Mouse (Mus musculus) colon, adult 2 months (tissue): Measurements from ENCODE around the gene Yipf3. TPM values are rescaled to one million over a fixed set of nuclear protein-coding genes. Genes with fewer than 3 reads are reported as not detected.

ENCODE experiments used
- polyA plus RNA-seq: library from polyadenylated mRNA; depleted of rRNA; stranded (reverse); fragments of >200 nt; gene quantifications from 2 replicates; pipeline ENCODE4 v1.2.3, GENCODE M21; 2012; rRNA removed

Yipf3 gene
- 355 and 471 TPM in 2 replicates for polyA plus RNA-seq

DNA sequence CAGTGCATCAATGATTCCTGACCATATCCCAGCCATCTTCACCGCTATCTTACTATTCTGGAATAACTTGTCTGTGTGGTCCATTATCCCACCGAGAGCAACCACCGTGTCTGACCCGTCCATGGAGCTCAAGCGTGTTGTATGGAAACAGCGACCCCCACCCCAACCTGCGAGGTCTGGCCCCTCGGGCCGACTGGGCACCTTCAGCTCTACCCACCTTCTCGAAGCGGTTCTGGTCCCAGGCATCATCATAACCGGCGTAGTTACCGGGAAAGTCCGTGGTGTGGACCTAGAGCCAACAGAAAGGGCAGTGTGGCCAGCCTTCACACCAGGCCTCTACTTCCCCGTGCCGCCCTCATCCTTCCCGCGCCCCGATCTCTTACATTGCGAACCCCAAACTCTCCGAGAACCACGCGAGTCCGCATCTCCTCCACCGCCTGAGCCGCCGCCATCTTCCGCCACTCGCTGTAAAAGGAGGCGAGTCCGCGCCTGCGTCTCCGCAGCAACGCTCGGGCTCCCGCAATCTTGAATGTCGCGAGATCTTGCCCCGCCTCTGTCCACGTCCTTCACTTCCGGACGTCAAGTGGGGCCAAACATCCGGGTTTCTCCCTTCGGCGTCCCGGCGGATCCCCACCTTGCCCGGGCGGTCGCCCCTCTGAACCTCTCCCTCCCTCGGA lies at the start of gene Yipf3, which contains the start of gene Polr1c:
TSS of gene Yipf3 (plus strand) at position 569 of the 677 bp plus-strand sequence.
TSS of gene Polr1c (minus strand) at position 543 of the 677 bp plus-strand sequence.

DNA sequence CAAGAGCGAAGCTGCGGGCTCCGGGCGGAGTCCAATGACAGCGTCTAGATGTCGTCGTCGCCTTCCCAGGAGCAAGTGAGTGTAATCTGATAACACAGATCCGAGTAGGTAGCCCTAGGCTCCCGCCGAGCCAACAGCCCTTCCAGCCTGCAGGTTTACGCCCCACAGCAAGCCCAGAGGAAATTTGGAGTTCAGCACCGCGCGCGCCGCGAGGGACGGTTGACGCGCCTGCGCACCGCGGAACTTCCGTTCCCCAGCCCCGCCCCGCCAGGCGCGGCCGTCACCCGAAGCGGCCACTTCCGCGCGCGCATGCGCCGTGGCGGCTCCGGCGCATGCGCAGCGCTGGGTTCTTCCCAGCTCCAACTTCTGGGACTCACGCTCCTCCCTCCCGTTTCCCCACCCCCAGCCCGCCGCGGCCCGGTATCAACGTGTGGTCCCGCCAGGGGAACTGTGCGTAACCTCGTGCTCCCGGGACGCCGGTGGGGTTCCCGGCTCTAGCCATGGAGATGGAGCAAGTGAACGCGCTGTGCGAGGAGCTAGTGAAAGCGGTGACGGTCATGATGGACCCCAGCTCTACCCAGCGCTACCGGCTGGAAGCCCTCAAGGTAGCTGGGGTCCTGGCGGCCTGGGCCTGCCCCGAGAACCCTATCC lies 45.3 kb upstream of the Yipf3 start, which contains the start of the genes Polh and Xpo5:
TSS of gene Polh (minus strand) at position 225 of the 651 bp plus-strand sequence.
TSS of gene Xpo5 (plus strand) at position 362 of the 651 bp plus-strand sequence.

DNA sequence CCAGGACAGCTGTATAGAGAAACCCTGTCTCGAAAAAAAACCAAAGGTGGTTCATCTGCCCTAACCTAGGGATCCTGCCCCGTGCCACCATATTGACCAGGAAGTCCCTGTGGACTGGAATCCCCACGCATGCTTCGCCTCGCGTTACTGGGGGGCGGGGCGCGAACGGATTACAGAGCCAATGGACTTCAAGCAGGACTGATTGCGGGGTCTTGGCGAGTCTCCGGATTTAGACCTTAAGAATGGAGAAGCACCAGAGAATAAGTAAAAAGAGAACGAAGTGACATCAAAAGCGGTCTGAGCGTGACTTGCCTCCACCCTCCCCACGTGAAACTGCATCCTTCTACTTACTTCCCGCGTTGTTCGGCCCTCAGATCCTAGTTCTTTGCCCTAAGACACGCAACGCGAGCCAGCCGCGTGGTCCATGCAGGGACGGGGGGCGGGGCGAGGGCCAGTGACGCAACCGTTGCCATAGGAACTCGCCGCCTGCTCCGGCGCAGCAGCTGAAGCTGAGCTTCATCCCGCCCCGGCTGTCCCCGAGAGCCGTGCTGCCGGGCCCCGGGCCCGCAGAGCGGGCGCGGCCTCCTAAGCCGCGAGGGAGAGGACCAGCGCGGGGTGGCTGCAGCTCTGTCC lies 5.7 kb downstream of the Yipf3 start, which contains the start of gene Lrrc73:
TSS of gene Lrrc73 (plus strand) at position 80 of the 633 bp plus-strand sequence.

DNA sequence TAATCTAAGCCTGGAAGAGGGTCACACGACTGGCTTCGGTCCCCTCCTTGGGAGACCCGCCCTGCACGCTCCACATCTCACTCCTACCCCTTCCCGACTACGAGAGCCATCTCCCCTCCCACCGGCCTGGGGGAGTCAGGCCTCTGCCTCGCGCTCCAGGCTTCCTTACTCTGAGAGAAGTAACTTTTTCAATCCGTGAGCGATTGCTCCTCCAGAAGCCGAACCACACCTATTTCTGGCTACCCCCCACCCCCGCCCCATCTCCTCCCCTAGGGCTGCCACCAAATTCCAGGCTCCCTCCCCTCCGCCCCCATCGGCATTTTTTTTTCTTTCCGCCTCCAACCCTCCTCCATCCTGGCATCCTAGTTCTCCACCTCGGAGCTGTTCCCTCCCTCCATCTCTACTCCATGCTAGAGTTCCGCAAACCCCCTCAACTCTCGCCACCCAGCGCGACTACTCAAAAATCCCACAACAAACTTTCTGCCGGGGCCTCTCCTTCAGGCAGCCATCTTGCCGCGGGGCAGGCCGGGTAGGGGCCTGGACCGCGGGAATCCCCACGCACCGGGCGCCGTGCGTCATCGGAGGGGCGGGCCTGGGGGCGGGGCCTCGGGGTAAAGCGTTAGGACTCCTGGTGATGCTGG lies 34.7 kb downstream of the Yipf3 start, which contains the start of gene Tjap1:
TSS of gene Tjap1 (minus strand) at position 544 of the 641 bp plus-strand sequence.

DNA sequence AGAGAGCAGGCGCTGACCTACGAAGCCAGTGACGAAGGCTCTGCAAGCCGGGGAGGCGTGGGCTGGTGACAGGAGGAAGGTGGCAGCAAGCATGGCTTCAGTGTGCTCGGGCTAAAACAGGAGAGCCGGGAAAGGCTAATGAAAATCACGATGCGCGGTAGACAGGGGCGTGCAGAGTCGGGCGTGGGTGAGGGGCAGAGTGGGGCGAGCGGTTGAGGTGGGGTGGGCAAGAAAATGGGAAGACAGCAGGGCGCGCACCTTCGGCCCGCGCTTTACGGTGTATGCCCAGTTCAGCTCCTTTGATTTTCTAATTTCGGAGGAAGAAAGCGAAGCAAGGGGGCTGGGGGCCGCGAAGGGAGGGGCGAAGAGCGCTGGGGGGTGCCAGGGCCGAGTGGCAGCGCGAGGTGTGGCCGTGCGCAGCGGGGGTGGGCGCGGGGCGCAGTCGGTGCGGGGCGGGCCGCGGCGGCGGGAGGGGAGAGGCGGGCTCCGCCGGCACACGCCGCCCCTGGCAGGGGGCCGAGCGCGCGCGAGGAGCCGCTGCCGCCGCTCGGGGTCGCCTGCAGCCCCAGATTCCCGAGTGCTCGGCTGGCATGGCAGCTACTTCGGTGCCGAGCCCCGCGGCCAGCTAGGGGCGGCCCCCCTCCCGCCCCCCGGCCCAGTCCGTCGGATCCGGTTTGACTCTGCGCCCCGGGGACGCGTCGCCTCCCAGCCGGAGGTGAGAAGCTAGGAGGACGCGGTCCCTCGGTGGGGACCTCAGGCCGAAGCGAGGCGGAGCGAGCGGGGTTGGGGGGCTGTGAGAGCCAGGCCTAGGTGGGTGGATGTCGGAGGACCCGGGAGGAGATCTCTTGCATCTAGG lies 49.7 kb downstream of the Yipf3 start, which contains the start of gene Dlk2:
TSS of gene Dlk2 (plus strand) at position 58 of the 856 bp plus-strand sequence.

Other genes starting within 250 kb of the Yipf3 start
- 128 and 160 TPM in 2 replicates for gene Vegfa, start 215.7 kb upstream of the Yipf3 start, polyA plus RNA-seq
- 36.5 and 46.4 TPM in 2 replicates for gene Mrps18a, start 137.1 kb upstream of the Yipf3 start, polyA plus RNA-seq
- 5.5 and 8.3 TPM in 2 replicates for gene Rsph9, start 103.9 kb upstream of the Yipf3 start, polyA plus RNA-seq
- gene Mad2l1bp, start 94.5 kb upstream of the Yipf3 start, polyA plus RNA-seq = 21.2 and 23.8 TPM in 2 replicates
- gene Gtpbp2, start 87.0 kb upstream of the Yipf3 start, polyA plus RNA-seq = 244 and 286 TPM in 2 replicates
- 3.0 and 3.5 TPM in 2 replicates for gene Polh, start 45.4 kb upstream of the Yipf3 start, polyA plus RNA-seq
- gene Xpo5, start 45.3 kb upstream of the Yipf3 start, polyA plus RNA-seq = 11.8 and 13.3 TPM in 2 replicates
- gene Polr1c, start within 50 bp of the Yipf3 start, polyA plus RNA-seq = 46.4 and 49.7 TPM in 2 replicates
- 2.9 and 4.1 TPM in 2 replicates for gene Lrrc73, start 5.5 kb downstream of the Yipf3 start, polyA plus RNA-seq
- 46.2 and 49.1 TPM in 2 replicates for gene Tjap1, start 34.9 kb downstream of the Yipf3 start, polyA plus RNA-seq
- 0.10 and 0.90 TPM in 2 replicates for gene Dlk2, start 49.3 kb downstream of the Yipf3 start, polyA plus RNA-seq
- gene Abcc10, start 80.3 kb downstream of the Yipf3 start, polyA plus RNA-seq = 48.2 and 49.7 TPM in 2 replicates
- 6.7 and 9.3 TPM in 2 replicates for gene Zfp318, start 135.7 kb downstream of the Yipf3 start, polyA plus RNA-seq
- gene Crip3, start 180.8 kb downstream of the Yipf3 start, polyA plus RNA-seq = 0.50 and 0.83 TPM in 2 replicates
- gene Slc22a7, start 190.4 kb downstream of the Yipf3 start, polyA plus RNA-seq = 0.08 TPM in 1 of 2 replicates, not detected in the other
- gene Ttbk1, start 239.6 kb downstream of the Yipf3 start, polyA plus RNA-seq = 0.38 and 0.45 TPM in 2 replicates
- 4.1 TPM in 2 replicates for gene Dnph1, start 248.6 kb downstream of the Yipf3 start, polyA plus RNA-seq